Mouse (Mus musculus) intestine, embryonic 16.5 days (tissue): ENCODE results near the gene Ssr2. TPM values are rescaled to one million over a fixed set of nuclear protein-coding genes. Genes with fewer than 3 reads are reported as not detected.
"Not testable (repeated sequence)": the region's sequence is repeated elsewhere in the genome, so short reads cannot be mapped to it uniquely, and the experiment has no call there.

Experiments
- ATAC-seq: fragments of 200-750 bp; cut with Nextera tagmentation; 2 replicates; pipeline ENCODE4 v1.8.0; 2017; ENCODE audit warnings: moderate TSS enrichment, moderate library complexity
- H3K27ac ChIP-seq: fragments of 300-500 bp; sonication (generic); 2 replicates; pipeline ENCODE4 v1.5.1; 2014; ENCODE audit warnings: mild to moderate bottlenecking, low read length
- H3K27me3 ChIP-seq: fragments of 300-500 bp; sonication (generic); replicated peaks from 2 replicates; pipeline ENCODE4 v1.6.1; 2014; ENCODE audit warnings: low read length, control low read depth, mixed read lengths; ENCODE audit not compliant: control insufficient read depth, insufficient read depth
- H3K36me3 ChIP-seq: fragments of 300-500 bp; sonication (generic); 2 replicates; pipeline ENCODE4 v1.6.1; 2014; ENCODE audit warnings: low read length, control low read depth; ENCODE audit not compliant: control insufficient read depth, insufficient read depth
- H3K4me1 ChIP-seq: fragments of 300-500 bp; sonication (generic); 2 replicates; pipeline ENCODE4 v1.6.1; 2014; ENCODE audit warnings: low read length, control low read depth, mixed read lengths; ENCODE audit not compliant: control insufficient read depth, insufficient read depth
- H3K4me2 ChIP-seq: fragments of 300-500 bp; sonication (generic); 2 replicates; pipeline ENCODE4 v1.6.1; 2014; ENCODE audit warnings: low read depth, low read length, control low read depth
- H3K4me3 ChIP-seq: fragments of 300-500 bp; sonication (generic); 2 replicates; pipeline ENCODE4 v1.5.1; 2014; ENCODE audit warnings: mild to moderate bottlenecking, low read length
- H3K9ac ChIP-seq: fragments of 300-500 bp; sonication (generic); 2 replicates; pipeline ENCODE4 v1.6.1; 2014; ENCODE audit warnings: low read depth, low read length
- H3K9me3 ChIP-seq: fragments of 300-500 bp; sonication (generic); 2 replicates; pipeline ENCODE4 v1.6.1; 2016; ENCODE audit warnings: low read length, control low read depth; ENCODE audit not compliant: control insufficient read depth
- WGBS: fragments of 180-500 bp; shearing (Covaris S2); extraction: QIAGEN DNeasy Blood & Tissue Kit; methylation state at CpG from one replicate; pipeline ENCODE4 v1.1.7; 2014; 5-methylcytosine and 5-hydroxymethylcytosine counted together
- polyA plus RNA-seq: library from polyadenylated mRNA; unstranded; fragments of >200 nt; fragmentation: Nextera tagmentation; extraction: Ambion mirVana; gene quantifications from 2 replicates; pipeline ENCODE4 v1.2.1, GENCODE M21; 2015

Gene Ssr2
- polyA plus RNA-seq, 1 experiment from 2014 or later: 377 TPM

GRCm38 (mm10) chr3:88604863-88605262, 29.2 kb downstream of the Ssr2 start:
- H3K4me1 ChIP-seq: peaks cover 6% of the 10 kb centered on the region; the same call in 1 of the 2 replicates
- H3K27me3 ChIP-seq: no peaks in the 10 kb centered on the region
- H3K36me3 ChIP-seq: no peaks in the 10 kb centered on the region
- no peak for ATAC-seq
- 88% methylated on average over 7 of the region's 7 CpGs for WGBS
- H3K4me2 ChIP-seq: no peak overlapping the region
- H3K9ac ChIP-seq: no peak overlapping the region
- H3K4me3 ChIP-seq: no peak overlapping the region
- H3K27ac ChIP-seq: no peak overlapping the region
- no peaks in the 10 kb centered on the region for H3K9me3 ChIP-seq

- not testable (repeated sequence) for H3K9me3 ChIP-seq, H3K9ac ChIP-seq, ATAC-seq, H3K27me3 ChIP-seq, H3K4me3 ChIP-seq, H3K36me3 ChIP-seq, H3K4me2 ChIP-seq, H3K4me1 ChIP-seq, H3K27ac ChIP-seq
- WGBS: 85% methylated on average over 2 of the region's 2 CpGs
Observed at GRCm38 (mm10) chr3:88605666-88606065, 30.0 kb downstream of the Ssr2 start, which contains the start of gene Arhgef2. TSS of gene Arhgef2 (plus strand) at chr3:88605966.

- Histone ChIP-seq H3K9me3 (no peaks in the 10 kb centered on the region), H3K9ac (peak overlapping the region; percentile 55), H3K36me3 (no peaks in the 10 kb centered on the region), H3K4me1 (peaks cover 6% of the 10 kb centered on the region; the same call in 1 of the 2 replicates), H3K4me2 (peak overlapping the region; percentile 61), H3K27ac (no peak overlapping the region), H3K4me3 (peak overlapping the region; percentile 27), H3K27me3 (no peaks in the 10 kb centered on the region)
- peak; percentile 89 for ATAC-seq
- under 1% methylated on average over 20 of the region's 20 CpGs for WGBS
Observed at GRCm38 (mm10) chr3:88607065-88607757, 31.5 kb downstream of the Ssr2 start.

DNA sequence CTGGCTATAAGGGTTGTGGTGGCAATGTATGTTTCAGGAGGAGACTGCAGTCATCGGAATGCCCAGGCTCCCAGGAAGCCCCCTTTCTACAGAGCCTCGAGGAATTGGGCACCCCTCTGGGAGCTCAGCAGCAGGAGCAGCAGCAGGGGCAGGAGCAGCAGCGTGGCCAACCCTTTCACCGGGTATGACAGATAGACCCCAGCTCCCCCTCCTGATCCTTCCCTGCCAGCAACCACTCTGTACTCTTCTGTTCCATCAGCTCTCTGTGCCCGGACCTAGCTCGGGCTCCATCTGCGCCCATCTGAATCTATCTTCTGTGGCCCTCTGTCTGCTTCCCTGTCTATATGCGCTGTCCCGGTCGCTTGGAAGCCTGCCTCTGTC, 32.1 kb downstream of the Ssr2 start:
- Histone ChIP-seq H3K27me3 (no peaks in the 10 kb centered on the region), H3K27ac (no peak overlapping the region), H3K4me3 (peak overlapping the region; percentile 27), H3K4me2 (peak overlapping the region; percentile 61), H3K9me3 (no peaks in the 10 kb centered on the region), H3K36me3 (no peaks in the 10 kb centered on the region), H3K4me1 (peaks cover 6% of the 10 kb centered on the region; the same call in 1 of the 2 replicates), H3K9ac (peak overlapping the region; percentile 55)
- ATAC-seq: peak; percentile 19
- WGBS: 25% methylated on average over 10 of the region's 10 CpGs

DNA sequence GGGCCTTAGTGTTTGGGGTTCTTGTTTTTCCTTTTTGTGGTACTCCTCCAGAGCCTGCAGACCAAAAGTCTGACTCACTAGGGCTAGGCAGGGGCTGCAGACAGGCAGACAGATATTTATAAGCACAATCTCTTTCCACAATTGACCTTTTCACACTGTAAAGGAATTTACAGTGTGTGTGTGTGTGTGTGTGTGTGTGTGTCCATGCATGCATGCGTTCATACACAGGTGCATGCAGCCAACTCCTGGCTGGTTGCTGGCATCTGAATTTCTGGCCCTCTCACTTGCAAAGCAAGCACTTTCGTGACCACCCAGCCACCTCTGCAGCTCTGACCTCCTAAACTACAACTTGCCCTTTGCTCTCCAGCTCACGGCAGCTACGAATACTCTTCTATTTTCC, 33.4 kb downstream of the Ssr2 start:
- H3K27ac ChIP-seq: no peak overlapping the region
- 64% methylated on average over 4 of the region's 4 CpGs for WGBS
- no peak for ATAC-seq

GRCm38 (mm10) chr3:88614418-88614817, 38.7 kb downstream of the Ssr2 start:
- H3K36me3 ChIP-seq: no peaks in the 10 kb centered on the region
- H3K27ac ChIP-seq: no peak overlapping the region
- H3K4me2 ChIP-seq: no peak overlapping the region
- H3K9ac ChIP-seq: no peak overlapping the region
- WGBS: 76% methylated on average over 8 of the region's 8 CpGs
- no peaks in the 10 kb centered on the region for H3K9me3 ChIP-seq
- H3K4me1 ChIP-seq: peaks cover 15% of the 10 kb centered on the region
- H3K27me3 ChIP-seq: no peaks in the 10 kb centered on the region
- no peak overlapping the region for H3K4me3 ChIP-seq
- no peak for ATAC-seq

More for the DNA sequence above, 33.4 kb downstream of the Ssr2 start:
- no peak overlapping the region for H3K4me3 ChIP-seq
- H3K9ac ChIP-seq: no peak overlapping the region
- no peaks in the 10 kb centered on the region for H3K9me3 ChIP-seq
- no peaks in the 10 kb centered on the region for H3K27me3 ChIP-seq
- no peak overlapping the region for H3K4me2 ChIP-seq
- no peaks in the 10 kb centered on the region for H3K36me3 ChIP-seq
- H3K4me1 ChIP-seq: peaks cover 6% of the 10 kb centered on the region; the same call in 1 of the 2 replicates

DNA sequence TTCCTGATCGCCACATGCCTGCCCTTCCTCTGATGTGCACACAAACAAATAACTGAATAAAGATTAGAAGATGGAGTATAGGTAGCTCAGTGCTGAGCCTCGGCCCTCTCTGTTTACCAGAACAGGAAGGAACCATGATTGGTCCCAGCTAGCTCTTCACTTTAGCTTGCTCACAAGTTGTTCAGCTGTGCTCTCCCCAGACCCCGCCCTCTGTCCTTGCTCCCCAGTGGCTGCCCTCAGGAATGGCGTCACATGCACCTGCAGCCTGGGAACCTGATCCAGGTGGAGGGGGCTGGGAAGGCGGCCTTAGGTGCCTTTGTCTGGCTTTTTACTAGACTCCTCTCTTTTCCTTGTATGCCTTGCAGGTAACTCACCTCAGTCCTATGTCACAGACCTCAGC, 39.4 kb downstream of the Ssr2 start:
- H3K27ac ChIP-seq: no peak overlapping the region
- no peaks in the 10 kb centered on the region for H3K36me3 ChIP-seq
- H3K27me3 ChIP-seq: no peaks in the 10 kb centered on the region
- no peak overlapping the region for H3K4me2 ChIP-seq
- no peaks in the 10 kb centered on the region for H3K9me3 ChIP-seq
- peak; percentile 81 for ATAC-seq
- 0 out of 2 replicates have a peak overlapping the region, but pooled peaks have one; percentile 3 for H3K9ac ChIP-seq
- peaks cover 15% of the 10 kb centered on the region for H3K4me1 ChIP-seq
- H3K4me3 ChIP-seq: no peak overlapping the region
- WGBS: 62% methylated on average over 5 of the region's 5 CpGs

- 53% methylated on average over 9 of the region's 9 CpGs for WGBS
- H3K4me1 ChIP-seq: peaks cover 21% of the 10 kb centered on the region
- ATAC-seq: peak; percentile 36; the same call in 1 of the 2 replicates
- H3K9ac ChIP-seq: peak overlapping the region; percentile 3; the same call in 1 of the 2 replicates
- peak overlapping the region; percentile 10; the same call in 1 of the 2 replicates for H3K27ac ChIP-seq
- no peak overlapping the region; the same call in 1 of the 2 replicates for H3K4me2 ChIP-seq
- H3K27me3 ChIP-seq: no peaks in the 10 kb centered on the region
- no peaks in the 10 kb centered on the region for H3K36me3 ChIP-seq
- H3K9me3 ChIP-seq: no peaks in the 10 kb centered on the region
- no peak overlapping the region for H3K4me3 ChIP-seq
Observed at GRCm38 (mm10) chr3:88615902-88616391, 40.3 kb downstream of the Ssr2 start.

- no peak for ATAC-seq
- Histone ChIP-seq H3K27me3 (no peaks in the 10 kb centered on the region), H3K4me1 (peaks cover 21% of the 10 kb centered on the region), H3K9ac (no peak overlapping the region), H3K4me2 (no peak overlapping the region; the same call in 1 of the 2 replicates), H3K9me3 (no peaks in the 10 kb centered on the region), H3K27ac (no peak overlapping the region), H3K4me3 (no peak overlapping the region), H3K36me3 (no peaks in the 10 kb centered on the region)
- WGBS: 82% methylated on average over 3 of the region's 3 CpGs
Observed at GRCm38 (mm10) chr3:88616951-88617500, 41.4 kb downstream of the Ssr2 start.
